Mouse (Mus musculus) testis, postnatal 14 days (tissue): ENCODE results near the gene 4930451I11Rik.
A peak's percentile ranks its signal among the peaks of the same experiment; 100 is the strongest.

Experiments used
- DNase-seq: peaks from one replicate; pipeline ENCODE4 v3.0.0; 2021; ENCODE audit warnings: low spot score

4930451I11Rik gene

GRCm38 (mm10) chr7:126799468-126800268 lies 31.8 kb downstream of the 4930451I11Rik start:
- no peak for DNase-seq

DNA sequence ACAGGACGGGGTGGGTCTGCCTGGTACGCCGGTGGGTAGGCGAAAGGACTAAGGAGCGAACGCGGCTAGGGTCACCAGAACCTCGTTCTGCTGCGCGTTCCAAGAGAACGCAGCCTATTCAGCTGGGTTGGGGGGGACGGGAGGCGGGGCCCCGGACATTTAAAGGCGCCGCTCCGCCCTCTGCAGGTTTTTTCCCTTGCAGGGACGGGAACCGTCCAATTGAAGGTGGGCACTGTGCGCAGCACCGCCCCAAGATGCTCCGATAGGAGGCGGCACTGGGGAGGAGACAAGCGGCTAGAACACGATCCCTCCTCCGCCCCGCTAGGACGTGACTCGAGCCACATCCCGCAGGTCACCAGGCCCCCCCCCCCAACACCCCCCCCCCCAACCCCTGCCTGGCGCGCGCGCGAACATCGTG lies 32.4 kb downstream of the 4930451I11Rik start:
- DNase-seq = peak; percentile 94

DNA sequence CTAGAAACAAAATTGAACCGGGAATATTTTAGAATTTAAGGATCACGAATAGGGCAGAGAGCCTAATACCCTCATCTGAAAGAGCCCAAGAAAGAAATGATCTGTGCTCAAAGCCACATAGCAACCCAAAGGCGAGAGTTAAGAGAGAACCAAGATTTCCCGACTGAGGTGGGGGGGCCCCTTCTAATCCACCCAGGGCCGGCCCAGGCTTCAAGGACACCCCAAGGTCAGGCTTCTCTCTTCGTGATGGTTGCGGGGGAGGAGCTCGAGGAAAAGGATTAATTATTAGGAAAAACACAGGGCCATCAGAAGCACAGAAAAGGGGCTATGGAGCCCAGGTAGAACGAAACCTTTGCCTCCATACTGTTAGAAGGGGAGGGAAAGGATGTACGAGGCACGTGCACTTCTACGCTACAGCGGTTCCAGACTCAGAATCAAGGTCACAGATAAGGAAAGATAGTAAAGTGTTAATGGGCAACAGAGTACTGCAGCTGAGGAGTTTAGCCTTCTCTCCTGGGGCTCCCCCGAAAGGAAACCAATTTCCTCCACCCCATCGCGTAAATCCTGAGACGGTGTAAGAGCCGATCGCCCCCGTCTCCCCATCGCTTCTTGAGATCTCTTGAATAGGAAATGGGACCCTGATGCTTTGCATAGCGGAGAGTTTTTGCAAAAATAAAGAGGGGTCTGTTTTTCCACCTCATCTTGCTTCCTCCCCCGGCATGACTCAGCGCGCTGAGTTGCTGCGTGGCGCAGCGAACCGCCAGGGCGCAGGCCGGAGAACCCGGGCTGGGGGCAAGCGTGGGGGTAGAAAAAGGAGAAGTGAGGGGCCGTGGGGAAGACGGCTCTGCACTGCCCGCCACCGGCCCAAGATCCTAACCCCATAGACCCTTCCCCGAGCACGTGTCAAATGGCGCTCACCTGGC lies 33.1 kb downstream of the 4930451I11Rik start:
- DNase-seq = no peak

- peak; percentile 84 for DNase-seq
Measured at GRCm38 (mm10) chr7:126797411-126798126, 33.9 kb downstream of the 4930451I11Rik start, which contains the start of gene Fam57b. Gene Fam57b (plus strand): TSS chr7:126797668.

- DNase-seq = no peak
Measured at GRCm38 (mm10) chr7:126796350-126796932, 35.0 kb downstream of the 4930451I11Rik start.

DNA sequence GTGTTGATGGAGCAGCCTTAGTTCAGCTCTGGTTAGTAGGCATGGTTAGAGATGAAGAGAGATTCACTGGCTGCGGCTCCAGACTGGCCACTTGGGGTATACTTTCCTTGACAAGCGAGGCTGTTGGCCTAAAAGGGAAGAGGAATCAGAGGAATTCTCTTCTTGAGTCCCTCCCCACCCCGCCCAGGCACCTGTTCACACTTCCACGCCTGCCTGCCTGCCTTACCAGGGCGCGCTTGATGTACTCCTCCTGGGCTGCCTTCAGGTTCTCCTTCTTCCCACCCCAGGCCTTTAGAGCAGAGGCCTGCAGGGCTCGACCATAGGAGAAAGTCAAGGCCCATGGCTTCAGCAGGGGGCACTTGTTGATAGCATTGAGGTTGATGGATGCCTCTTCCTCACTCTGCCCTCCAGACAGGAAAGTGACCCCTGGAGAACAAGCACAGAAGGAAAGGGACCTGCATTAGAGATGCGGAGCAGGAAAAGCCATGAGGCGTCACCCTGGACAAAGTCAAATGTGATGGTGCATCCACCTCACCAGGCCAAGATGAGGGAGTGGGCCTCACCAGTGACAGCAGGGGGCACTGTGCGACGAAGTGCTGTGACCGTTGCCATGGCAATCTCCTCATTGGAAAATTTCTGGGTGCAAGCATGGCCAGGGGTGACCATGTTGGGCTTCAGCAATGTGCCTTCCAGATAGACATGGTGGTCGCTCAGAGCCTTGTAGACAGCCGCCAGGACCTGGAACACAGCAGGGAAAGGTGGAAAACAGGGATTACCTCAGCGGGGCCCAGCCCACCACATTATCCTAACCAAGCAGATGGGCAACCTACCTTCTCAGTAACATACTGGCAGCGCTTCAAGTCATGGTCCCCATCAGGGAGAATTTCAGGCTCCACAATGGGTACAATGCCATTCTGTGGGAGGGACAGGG lies 35.8 kb downstream of the 4930451I11Rik start:
- no peak for DNase-seq

GRCm38 (mm10) chr7:126794271-126794605 lies 37.2 kb downstream of the 4930451I11Rik start:
- DNase-seq = peak; percentile 52

DNA sequence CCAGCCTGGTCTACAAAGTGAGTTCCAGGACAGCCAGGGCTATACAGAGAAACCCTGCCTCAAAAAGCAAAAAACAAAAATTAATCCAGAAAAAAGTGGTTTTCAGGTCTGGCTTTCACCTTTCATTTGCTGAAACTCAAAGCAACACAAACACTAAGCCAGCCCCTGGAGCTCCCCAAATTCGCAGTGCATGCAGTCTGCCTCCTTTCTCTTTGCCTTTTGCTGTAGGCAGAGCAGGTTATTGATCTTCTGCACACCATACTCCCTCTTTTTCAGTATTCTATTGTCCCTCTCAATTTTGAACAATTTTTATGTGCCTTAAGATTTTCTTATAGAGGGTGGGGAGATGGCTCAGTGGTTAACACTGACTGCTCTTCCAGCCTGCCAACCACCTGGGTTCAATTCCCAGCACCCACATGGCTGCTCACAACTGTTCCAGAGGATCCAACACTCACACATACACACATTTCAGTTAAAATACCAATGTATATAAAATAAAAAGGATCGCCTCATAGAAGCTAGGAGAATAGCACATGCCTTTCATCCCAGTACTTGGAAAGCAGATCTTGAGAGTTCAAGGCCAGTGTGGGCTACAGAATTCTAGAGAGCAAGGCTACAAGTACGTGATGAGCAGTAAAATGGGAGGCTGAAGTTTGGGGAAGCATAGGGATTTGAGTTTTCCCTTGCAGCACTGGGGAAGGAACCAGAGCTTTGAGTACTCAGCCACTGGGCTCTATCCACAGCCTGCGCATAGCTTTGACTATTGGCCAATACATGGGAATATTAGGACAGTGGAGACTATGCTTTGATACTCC lies 37.8 kb downstream of the 4930451I11Rik start:
- no peak for DNase-seq

DNA sequence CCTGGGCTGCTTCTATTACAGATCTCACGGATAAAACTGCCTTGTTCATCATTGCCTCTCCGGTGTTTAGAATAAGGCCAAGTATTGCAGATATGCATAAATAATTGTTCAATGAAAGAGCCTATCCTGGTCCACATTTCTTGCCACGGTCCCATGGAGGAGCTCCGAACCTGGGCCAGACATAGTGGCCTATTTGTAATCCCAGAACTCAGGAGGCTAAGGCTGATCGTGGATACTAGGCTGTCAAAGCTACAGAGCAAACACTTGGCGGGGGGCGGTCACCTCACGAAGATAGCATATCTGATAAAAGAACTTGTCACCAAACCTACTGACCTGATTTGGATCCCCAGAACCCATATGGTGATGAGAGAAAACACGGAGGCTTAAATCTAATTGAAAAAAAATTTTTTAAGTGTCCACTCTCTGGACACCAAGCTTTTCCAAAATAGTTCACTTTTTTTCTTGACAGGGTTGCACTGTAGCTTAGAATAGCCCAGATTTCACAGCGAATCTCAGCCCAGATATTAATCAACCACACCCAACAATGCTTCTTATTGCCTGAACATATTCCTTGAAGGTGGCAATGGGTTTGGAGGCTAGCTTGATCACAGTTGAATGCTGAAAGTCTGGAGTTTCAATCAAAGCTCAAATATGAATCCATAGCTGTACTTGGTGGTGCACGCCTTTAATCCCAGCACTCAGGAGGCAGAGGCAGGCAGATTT lies 38.6 kb downstream of the 4930451I11Rik start:
- DNase-seq = no peak

DNA sequence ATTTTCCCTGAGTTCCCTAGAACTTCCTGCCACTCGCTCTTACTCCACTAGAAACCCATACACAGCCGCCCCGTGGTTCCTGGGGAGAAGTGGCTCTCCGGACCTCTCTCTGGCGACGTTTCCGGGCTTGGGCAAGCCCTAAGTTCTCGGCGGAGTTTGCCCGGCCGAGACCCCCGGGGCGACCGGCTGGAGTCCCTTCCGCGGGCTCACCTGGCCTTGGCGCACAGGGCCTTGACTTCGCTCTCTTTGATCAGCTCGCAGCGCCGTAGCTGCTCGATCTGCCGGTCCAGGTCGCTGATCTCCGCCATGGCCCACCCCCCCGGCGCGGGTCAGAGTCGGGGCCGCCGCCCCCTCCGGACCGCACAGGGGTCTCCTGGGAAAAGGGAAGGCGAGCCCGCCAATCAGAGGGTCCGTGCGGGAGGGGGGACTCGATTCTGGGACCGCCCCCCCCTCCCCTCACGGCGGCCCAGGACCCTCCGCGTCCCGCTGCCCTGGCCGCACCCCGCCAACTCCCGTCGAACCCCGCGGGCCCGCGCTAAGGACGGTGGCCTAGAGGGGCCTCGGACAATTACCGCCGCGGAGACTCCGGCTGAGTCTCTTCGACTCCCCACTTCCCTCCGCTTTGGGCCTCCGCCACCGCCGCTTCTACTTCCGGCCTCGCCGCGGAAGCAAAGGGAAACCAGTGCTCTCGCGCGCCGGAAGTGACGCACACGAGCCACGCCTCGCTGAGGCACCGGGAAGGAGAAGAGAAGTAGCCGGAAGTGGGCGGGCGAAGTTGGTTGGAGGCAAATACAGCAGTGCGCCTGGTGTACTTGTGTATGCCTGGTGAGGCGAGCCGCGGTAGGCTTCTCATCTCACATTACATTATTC lies 39.4 kb downstream of the 4930451I11Rik start, which contains the start of gene Ppp4c:
Gene Ppp4c, minus strand, starts transcription at position 646 of the 870 bp plus-strand sequence.
- DNase-seq = peak; percentile 96

GRCm38 (mm10) chr7:126789141-126789540 lies 42.3 kb downstream of the 4930451I11Rik start:
- no peak for DNase-seq

DNA sequence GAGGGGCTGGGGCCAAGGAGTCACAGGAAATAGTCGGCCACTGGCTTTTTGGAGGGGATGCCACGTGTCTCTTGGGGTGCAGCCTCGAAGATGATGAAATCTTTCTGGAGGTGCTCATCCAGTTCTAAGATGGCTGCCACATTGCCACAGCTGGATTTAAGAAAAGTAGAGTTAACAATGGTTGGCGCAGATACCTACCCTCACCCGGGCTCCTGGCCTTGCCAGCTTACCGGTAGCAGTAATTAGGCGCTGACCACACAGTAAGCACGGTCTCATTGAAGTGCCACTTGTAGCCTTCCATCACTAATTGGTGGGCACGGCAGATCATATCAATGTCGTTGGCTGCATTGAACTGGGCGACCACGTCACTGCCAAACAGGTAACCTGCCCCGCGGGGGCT lies 45.3 kb downstream of the 4930451I11Rik start:
- DNase-seq = no peak

GRCm38 (mm10) chr7:126785056-126785455 lies 46.4 kb downstream of the 4930451I11Rik start:
- DNase-seq = no peak

GRCm38 (mm10) chr7:126784469-126784868 lies 47.0 kb downstream of the 4930451I11Rik start:
- no peak for DNase-seq

GRCm38 (mm10) chr7:126782693-126783092 lies 48.7 kb downstream of the 4930451I11Rik start:
- no peak for DNase-seq

- DNase-seq = no peak
Measured at GRCm38 (mm10) chr7:126781661-126782370, 49.6 kb downstream of the 4930451I11Rik start.

- DNase-seq = no peak
Measured at GRCm38 (mm10) chr7:126780971-126781635, 50.3 kb downstream of the 4930451I11Rik start, which contains the start of gene Tbx6. Gene Tbx6 (plus strand): TSS chr7:126781483.
